Mouse (Mus musculus): Measurements from ENCODE around the gene Ptpn7.

Gene Ptpn7

DNA sequence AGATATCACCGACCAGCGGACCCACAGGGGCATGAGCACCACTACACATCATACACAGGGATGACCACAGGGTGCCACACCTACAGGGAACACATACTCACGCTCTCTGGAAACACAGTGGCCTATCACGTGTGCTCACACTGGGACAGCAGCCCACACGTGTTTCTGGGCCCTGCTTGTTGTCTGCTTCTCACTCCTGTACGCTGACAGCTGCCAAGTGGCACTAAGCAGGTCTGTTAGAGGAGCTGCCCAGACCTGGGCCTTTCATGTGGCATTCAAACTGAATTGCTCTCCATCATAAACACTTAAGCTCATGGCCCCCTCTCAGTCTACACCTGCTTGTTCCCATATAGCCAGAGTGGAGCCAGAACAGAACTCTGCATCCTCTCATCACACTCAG lies 23.8 kb downstream of the Ptpn7 start:
- in situ Hi-C loops (cut with MboI, MseI), result no loop called here

DNA sequence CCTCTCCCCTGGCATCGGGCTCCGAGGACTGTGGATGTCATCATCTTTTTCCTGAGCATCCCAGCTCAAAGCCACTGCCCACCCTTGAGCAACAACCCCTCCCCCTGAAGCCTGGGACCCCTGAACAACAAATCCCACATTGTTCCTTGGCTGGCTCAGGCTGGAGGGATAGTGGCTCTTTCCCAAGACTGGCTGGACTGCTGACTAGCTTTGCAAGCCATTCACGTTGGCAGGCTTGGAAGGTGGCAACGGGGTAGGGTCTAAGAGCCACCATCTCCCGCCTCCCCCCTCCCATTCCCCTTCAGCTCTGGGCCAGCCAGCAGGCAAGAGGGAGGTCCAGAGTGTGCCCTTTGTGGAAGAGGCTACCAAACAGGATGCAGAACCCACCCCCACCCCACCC lies 26.1 kb downstream of the Ptpn7 start:
- in situ Hi-C loops (cut with MboI, MseI), result no loop called here

DNA sequence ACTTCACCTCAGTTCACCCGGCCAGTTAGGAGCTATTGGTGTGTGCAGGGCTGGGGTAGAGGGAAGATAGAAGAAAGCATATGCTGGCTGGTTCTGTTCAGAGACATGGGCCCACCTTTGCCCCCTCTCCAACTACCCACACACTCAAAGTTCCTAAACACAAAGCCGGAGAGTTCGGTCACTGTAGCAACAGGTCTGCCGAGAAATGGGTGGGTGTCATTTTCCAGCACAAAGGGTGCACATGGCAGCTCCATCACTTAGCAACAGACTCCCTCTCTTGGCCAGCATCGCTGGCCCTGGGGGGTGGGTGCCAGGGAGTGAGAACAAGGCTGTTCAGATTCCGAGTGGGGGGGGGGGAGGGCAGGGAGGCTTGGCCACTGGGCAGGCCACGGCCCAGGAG lies 26.6 kb downstream of the Ptpn7 start:
- in situ Hi-C loops (cut with MboI, MseI), result no loop called here

DNA sequence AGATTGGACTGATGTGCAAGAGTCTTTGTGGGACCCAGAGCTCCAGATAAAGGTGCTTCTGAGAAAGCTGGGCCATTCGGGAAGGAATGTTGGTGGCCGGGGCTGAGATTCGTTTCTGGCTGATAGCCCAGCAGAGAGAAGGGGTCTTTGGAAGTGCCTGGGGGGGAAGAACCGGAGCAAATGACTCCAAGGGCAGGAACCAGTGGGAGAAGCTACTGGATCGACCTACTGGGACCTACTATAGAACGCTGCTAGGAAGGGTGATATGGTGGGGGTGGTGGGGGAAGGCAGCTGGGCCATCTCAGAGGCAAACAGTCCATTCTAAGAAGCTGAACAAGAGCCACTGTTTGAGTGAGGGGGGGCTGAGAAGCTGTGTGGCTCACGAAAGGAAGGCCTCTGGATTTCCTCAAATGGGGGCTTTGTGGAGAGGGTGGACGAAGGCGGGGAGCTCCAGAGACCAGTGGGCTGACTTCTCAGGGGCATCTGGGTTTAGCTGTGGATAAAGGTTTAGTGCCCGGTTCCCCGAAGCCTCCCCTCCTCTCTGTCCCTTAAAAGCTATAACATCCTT lies 27.1 kb downstream of the Ptpn7 start:
- in situ Hi-C loops (cut with MboI, MseI), result no loop called here

DNA sequence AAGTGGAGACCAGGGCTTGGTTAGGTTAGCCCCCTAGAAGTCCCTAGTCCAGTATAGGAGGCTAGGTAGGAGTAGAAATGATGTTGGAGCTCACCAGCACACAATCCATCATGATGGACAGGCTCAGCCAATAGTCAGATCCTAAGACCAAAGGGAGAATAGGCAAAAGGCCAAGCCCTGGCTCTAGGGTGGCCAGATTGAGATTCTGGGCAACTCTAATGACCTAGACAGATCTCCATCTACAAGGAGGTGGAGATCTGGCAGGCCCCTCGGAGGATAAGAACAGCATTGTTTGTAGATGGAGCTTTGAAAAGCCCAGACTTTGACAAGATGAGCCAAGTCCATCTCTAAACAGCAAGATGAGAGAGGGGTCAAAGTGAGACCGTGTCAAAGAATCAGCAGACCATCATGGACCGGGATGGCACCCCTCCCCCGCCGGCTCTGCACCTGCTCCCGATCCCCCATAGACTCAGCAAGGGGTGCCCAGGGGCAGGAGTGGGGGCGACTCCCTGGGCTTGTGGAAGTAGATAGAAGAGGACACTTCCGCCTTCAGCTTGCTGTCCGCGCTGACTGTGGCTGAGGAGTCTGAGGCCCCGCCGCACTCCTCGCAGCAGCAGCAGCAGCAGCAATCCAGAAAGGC lies 28.0 kb downstream of the Ptpn7 start:
- in situ Hi-C loops (cut with MboI, MseI), result no loop called here

DNA sequence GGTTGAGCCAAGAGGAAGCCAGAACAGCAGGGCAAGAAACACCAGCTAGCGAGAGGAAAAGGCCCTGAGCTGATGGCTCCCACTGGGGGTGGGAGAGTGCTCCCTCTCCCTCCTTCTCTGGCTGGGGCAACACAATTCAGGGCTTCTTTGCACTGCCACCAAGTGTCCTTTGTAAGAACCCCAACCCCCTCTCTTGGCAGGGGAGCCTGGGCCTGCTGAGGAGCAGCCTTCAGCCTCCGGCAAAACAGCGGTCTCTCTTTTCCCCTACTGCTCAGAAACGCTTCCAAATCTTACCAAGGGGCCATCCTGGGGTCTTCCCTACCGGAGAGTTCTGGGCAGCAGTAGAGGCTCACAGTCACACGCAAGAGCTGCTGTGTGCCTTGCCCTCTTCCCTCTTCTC lies 30.2 kb downstream of the Ptpn7 start:
- in situ Hi-C loops (cut with MboI, MseI), result no loop called here

DNA sequence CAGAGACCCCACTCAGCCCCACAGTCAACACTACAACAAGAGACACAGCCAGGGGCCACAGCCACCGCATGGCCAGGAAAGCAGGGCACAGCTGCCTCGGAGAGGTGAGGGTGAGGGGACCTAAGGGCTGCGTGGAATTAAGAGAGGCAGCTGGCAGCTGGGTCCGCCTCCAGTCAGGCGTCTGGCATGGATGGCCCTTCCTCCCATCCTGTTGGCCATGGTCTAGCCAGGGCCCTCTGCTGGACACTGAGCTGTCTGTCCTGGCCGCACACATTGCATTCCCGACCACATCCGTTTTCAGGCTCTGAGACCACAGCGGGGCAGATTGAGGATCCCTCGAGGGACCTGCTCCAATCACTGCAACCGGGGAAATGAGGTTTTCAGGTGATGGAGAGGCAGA lies 34.9 kb downstream of the Ptpn7 start, which contains the start of gene Gpr37l1:
Gene Gpr37l1 (minus strand): TSS at position 247 of the 400 bp plus-strand sequence.
- in situ Hi-C loops (cut with MboI, MseI), result no loop called here

DNA sequence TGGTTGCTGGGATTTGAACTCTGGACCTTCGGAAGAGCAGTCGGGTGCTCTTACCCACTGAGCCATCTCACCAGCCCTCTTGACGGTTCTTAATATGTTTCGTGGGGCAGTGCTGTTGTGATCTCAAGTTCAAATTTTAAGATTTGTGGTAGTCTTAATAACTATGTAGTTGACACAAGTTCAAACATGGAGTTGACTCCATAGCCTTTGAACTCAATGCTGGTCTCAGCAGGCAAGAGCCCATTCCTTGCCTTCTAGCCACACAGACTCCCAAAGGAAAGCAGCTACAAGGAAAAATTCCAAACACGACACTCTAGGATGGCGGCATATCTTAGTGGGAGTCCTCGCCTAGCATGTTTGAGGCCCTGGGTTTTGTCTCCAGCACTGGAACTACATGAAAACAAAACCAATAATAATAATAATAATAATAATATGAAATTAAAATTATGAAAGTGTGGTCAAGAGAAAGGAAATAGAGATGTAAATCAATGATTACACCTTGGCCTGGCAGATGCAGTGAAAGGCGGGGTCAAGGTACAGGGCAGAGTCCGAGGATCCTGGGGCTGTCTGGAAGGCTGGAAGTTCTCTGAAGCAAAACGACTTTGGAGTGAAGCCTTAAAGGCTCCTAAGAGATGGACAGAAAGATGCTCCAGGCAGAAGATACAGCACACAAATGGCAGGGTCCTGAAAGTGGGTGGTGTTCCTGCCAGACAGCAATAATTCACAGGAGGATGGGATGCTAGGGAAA lies 36.1 kb downstream of the Ptpn7 start:
- in situ Hi-C loops (cut with MboI, MseI), result no loop called here

DNA sequence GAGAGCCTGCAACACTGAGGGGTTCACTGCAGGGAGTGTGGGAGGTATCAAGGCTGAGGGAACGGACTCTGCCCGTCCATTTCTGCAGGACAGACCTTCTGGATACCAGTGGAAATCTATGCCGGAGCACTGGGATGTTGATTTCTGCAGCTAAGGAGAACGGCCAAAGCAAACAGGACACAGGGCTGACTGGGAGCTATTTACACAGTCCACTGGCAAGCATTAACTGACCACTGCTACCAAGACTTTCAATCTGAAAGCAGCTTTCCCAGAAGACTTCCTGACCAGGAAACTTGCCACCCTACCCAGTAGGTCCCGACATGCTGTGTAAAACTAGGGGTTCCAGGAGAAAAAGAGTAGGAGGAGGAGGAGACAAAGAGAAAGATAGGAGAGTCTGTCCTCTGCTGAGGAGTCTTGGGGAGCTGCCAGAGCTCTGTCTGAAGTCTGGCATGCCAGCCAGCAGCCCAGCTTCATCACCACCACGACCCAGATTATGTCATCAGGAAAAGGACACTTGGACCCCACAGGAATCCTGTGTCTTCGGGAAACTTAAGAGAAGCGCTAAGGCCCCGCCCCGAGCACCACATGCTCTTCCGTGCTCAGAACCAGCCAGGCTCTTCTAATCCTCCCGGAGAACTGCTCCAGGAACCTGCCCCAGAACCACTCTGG lies 37.2 kb downstream of the Ptpn7 start:
- in situ Hi-C loops (cut with MboI, MseI), result loop anchor here (5.0 kb wide), 1 partner anchor 93 kb away; no protein-coding TSS in a partner anchor

DNA sequence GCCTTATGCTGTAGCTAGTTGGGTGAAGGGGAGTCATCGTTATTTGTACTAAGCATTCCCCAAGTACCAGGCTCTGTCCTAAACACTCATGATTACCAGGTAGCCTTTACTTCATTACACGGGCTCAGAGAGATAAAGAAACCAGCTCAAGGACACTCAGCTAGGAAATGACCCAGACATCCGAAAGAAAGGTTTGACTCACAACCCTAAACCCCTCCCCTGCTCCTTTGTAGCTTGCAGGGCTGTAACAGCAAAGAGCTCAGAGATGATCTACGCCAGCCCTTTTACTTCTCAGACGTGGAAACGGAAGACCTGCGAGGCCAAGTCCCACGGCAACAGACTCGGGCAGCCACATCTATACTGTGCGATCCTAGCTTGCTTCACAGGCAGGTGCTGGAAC lies 37.8 kb downstream of the Ptpn7 start:
- in situ Hi-C loops (cut with MboI, MseI), result loop anchor here (5.0 kb wide), 1 partner anchor 92 kb away; no protein-coding TSS in a partner anchor

DNA sequence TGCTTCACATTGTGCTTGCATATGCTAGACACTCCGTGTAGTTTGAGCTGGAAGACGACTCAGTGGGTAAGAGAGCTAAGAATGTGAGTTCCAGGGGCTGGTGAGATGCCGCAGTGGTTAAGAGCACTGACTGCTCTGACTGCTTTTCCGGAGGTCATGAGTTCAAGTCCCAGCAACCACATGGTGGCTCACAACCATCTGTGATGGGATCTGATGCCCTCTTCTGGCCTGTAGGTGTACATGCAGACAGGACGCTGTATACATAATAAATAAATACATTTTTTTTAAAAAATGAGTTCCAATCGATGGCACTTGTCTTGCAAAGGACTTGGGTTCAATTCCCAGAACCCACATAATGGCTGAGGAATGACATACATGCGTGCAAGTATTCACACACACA lies 38.7 kb downstream of the Ptpn7 start:
- in situ Hi-C loops (cut with MboI, MseI), result loop anchor here (5.0 kb wide), 1 partner anchor 91 kb away; no protein-coding TSS in a partner anchor

DNA sequence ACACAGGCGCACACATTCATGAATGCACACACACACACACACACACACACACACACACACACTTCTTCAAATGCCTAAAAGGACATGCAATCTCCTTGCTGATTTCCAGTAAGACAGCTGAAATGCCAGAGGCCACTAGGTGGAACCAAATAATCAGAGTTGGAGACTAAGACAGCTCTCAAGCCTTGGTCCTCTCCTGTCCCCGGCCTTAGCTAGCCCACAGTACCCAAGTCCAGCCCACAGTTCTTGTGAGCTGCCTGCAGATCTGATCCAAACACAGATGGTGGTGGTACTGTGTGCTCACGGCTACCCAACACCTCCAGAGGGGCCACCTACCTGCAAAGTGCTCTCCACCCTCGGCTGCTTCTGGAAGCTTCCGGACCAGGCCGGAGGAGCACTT lies 39.5 kb downstream of the Ptpn7 start:
- in situ Hi-C loops (cut with MboI, MseI), result loop anchor here (5.0 kb wide), 1 partner anchor 90 kb away; no protein-coding TSS in a partner anchor

DNA sequence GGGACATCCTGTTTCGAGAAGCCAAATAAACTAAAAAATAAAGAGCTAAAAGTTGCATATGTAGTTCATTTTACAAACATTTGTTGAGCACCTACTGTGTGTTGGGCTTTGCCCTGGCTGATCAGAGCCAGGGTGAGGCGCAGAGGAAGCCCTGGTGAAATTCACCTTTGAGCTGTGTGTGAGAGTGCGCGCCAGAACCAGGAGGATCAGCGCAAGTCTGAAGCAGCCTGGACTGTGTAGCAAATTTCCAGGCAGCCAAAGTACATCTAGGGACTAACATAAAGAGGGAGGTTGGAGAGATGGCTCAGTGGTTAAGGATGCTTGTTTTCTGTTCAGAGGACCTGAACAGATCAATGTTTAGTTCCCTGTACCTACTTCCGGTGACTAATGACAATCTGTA lies 40.8 kb downstream of the Ptpn7 start:
- in situ Hi-C loops (cut with MboI, MseI), result loop anchor here (5.0 kb wide), 1 partner anchor 89 kb away; no protein-coding TSS in a partner anchor

DNA sequence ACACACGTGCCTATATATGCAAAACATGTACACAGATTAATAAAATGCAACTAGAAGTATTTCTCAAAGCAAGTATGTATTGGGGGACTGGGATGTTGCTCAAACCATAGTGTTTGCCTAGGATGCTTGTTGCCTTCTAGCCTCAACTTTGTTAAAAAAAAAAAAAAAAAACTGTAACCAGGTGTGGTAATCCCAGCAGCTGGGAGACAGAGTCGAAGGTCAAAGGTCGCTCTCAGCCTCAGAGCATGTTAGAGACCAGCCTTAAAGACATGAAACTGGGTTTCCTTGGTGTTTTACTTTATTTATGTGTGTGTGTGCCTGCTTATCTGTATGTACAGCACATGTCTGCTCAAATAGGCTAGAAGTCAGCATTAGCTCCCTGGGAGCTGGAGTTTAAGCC lies 42.7 kb downstream of the Ptpn7 start:
- in situ Hi-C loops (cut with MboI, MseI), result loop anchor here (5.0 kb wide), 1 partner anchor 192 kb away; no protein-coding TSS in a partner anchor

DNA sequence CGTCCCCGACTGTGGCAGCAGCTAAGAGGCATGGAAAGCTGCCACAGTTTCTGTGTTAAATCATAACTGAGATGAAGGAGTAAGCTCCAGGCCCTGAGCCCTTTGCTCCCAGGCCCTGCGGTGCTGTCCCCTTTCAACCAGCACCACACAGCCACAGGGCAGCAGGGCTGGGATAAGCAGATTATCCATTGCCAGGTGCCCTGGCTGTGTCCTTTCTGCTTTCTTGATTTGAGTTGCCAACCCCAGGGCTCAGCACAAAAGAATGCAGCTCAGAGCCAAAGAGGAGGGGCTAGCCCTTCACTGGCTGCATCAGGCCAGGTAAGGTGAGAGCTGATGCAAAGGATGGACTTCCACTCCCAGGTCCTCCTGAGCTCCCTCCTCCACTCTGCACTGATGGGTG lies 45.2 kb downstream of the Ptpn7 start:
- in situ Hi-C loops (cut with MboI, MseI), result loop anchor here (5.0 kb wide), 1 partner anchor 190 kb away; no protein-coding TSS in a partner anchor

DNA sequence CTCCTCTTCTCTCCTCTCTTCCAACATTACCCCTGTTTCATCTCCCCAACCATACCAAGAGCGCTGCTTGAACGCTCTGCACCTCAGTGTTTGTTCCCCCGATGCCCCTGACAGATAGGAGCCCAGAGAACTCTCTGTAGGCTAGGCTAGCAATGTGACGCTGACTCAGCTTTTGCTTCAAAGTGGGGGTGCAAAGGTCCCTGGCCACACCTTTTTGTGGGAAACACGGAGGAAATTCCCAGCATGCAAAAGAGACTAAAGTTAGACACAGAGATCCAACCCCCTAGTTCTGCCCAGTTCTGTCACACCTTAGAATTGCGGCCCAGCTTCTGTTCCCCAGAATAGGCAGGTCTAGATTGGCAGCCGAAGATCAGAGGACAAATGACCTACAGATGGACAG lies 46.4 kb downstream of the Ptpn7 start:
- in situ Hi-C loops (cut with MboI, MseI), result loop anchor here (5.0 kb wide), 1 partner anchor 188 kb away; no protein-coding TSS in a partner anchor

DNA sequence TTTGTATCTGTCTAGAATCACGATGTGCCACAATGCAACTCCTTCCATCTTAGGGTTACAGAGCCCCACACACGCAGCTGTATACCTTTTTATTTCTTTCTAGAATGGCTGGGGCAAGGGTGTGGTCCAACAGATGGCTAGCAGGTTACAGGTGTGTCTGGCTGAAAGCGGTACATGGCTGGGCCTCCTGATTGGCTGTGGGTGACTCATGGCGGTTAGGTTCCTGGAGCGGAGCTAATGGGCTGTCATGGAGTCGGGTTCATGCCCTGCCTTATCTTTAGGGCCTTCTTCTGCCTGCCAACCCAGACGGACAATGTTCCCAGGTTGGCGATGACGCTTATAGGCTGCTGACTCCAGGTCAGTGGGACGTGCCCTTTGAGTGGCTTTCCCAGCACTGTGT lies 48.3 kb downstream of the Ptpn7 start:
- in situ Hi-C loops (cut with MboI, MseI), result no loop called here

DNA sequence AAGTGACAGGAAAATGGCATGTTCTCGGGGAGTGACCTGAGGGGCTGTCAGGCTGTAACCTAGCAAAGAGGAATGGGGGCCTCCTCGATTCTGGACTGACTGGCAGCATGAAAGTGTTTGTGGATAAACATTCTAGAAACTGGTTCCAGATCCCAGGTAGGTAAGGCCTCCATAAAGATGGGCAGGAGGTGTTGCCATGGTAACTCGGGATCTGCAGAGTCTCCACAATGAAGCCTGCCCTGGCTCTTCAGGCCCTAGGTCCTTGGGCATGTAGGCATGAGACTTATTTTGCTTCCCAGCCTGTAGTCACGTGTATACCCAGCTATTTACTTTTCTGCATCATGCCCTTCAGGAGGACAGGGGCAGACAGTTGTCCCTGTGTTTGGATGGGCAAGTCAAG lies 48.8 kb downstream of the Ptpn7 start:
- in situ Hi-C loops (cut with MboI, MseI), result no loop called here

DNA sequence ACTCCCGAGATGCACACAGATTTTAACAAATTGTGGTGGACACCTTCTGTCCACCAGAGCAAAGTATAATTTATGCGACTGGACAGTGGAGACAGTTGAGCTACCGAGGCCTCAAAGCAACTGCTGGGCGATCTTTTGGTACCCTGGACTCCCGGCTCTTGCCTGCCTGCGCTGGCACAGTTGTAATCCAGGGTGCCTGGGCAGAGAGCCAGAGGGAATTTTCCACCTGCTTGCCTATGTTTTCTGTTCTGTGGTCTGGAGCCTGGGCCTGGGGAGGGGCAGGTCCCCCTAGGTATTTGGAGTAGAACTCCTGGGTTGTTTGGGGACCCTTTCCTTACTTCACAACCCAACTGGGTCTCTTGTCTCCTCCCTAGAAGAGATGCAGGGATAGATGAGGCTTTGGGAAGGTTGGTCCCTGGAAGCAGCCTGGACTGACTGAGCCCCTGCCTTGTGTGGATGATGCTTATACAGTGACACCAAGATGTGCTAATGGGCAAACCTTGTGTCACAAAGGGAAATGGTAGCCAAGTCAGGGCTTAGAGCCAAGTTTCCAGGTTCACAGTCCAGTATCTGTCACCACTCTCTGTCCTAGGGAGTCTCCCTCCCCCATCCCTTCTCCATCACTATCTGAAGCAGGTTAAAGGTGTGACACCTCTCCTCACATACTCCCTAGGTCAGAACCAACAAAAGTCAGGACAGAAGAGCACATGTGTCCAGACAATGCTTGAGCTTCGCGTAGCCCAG lies 49.6 kb downstream of the Ptpn7 start:
- in situ Hi-C loops (cut with MboI, MseI), result no loop called here

DNA sequence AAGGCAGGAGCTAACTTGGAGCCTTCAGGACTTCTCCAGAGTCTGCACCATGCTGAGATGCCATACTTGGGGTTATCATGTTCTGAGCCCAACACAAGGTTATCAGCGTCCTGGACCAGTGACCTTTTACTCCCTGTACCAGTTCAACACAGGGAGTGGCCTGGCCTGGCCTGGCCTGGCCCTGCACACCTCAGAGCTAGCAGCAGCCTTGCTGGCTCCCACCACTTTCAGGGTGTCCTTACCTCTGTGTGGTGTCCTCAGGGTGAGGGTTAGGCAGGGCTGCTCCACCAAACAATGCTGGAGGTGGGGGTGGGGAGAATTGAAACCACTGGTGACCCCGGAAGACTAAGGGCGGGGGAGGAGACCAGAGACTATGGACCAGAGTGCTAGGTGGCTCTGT lies 50.5 kb downstream of the Ptpn7 start:
- in situ Hi-C loops (cut with MboI, MseI), result no loop called here

DNA sequence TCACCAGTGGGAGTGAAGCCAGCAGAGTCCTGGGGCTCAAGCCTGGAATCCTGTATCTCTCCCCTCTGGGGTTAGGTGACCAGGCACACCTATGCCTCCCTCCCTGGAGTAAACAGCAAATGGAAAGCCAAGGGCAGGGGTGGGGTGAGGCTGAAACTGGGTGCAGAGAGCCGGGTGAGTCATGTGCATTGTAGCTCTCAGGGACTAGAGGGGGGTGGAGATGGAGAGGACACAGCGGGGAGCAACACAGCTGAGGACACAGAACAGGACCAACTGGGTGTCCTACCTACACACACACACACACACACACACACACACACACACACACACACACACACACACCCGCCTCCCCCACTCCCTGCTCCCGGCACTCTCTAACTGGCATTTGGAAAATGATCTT lies 50.9 kb downstream of the Ptpn7 start:
- in situ Hi-C loops (cut with MboI, MseI), result no loop called here
